9 mouse cellular contexts compared by ENCODE assay signal in genomic region chr7:45435038-45435437, GRCm38 (mm10). TPM values are rescaled to one million over a fixed set of nuclear protein-coding genes. Genes with fewer than 3 reads are reported as not detected.
DNase-seq lines count a peak whose midpoint lies in the region; ATAC-seq and TF ChIP-seq lines count a peak whose summit lies in the region.
"Had no signal": no experiment of that assay in that cellular context is flagged by ENCODE, and none has a peak within 500 bp of the region (broad histone marks: within the 10 kb centered on the region; RNA-seq: fewer than 3 reads in every experiment).

No protein-coding gene starts in this region.

- DNase-seq in layer of hippocampus, adult 2 months (ENCODE audit: low spot score in 2 of 2), result no peak
- DNase-seq in layer of hippocampus, postnatal 14 days (ENCODE audit: low spot score in 2 of 2), result no peak
- no peak for DNase-seq in kidney, postnatal 0 days (ENCODE audit: low spot score)
- DNase-seq in cerebellum, adult 11-12 months, result no peak
- DNase-seq in cerebellum, postnatal 4 days (ENCODE audit: low spot score in 2 of 2), result no peak
- no peak for DNase-seq in testis, postnatal 10 days (ENCODE audit: low spot score)

- H3K27me3 ChIP-seq in embryonic facial prominence, embryonic 13.5 days, result no peaks in the 10 kb centered on the region
- no peaks in the 10 kb centered on the region for H3K27me3 ChIP-seq in kidney, postnatal 0 days (ENCODE audit: insufficient read depth, low read length)
- no peaks in the 10 kb centered on the region for H3K27me3 ChIP-seq in midbrain, embryonic 16.5 days (ENCODE audit: control insufficient read depth, insufficient read depth, low read depth, low read length)

- no peaks in the 10 kb centered on the region for H3K9me3 ChIP-seq in embryonic facial prominence, embryonic 13.5 days
- no peaks in the 10 kb centered on the region for H3K9me3 ChIP-seq in kidney, postnatal 0 days (replicated peaks; ENCODE audit: low read length)
- H3K9me3 ChIP-seq in midbrain, embryonic 16.5 days (replicated peaks; ENCODE audit: control insufficient read depth, low read length, poor library complexity, severe bottlenecking), result no peaks in the 10 kb centered on the region

- H3K4me1 ChIP-seq in embryonic facial prominence, embryonic 13.5 days, result peaks cover 43% of the 10 kb centered on the region
- H3K4me1 ChIP-seq in kidney, postnatal 0 days (replicated peaks; ENCODE audit: insufficient read depth, low read length), result peaks cover 30% of the 10 kb centered on the region
- H3K4me1 ChIP-seq in midbrain, embryonic 16.5 days (ENCODE audit: control insufficient read depth, insufficient read depth, low read length), result peaks cover 30% of the 10 kb centered on the region

- TF ChIP-seq CTCF in layer of hippocampus, adult 2 months (conservative IDR thresholded peaks at IDR 0.05), result no peak
- TF ChIP-seq CTCF in kidney, postnatal 0 days (IDR thresholded peaks at IDR 0.05; ENCODE audit: low read depth), result no peak

- WGBS in embryonic facial prominence, embryonic 13.5 days, result 2% methylated on average over 16 of the region's 16 CpGs
- 1% methylated on average over 16 of the region's 16 CpGs for WGBS in kidney, postnatal 0 days
- WGBS in midbrain, embryonic 16.5 days, result 2% methylated on average over 16 of the region's 16 CpGs

- peaks cover 28% of the 10 kb centered on the region for H3K36me3 ChIP-seq in embryonic facial prominence, embryonic 13.5 days
- H3K36me3 ChIP-seq in kidney, postnatal 0 days (ENCODE audit: insufficient read depth, low read length), result 0 out of 2 replicates have a peak, but pooled peaks cover 6% of the 10 kb centered on the region
- no peaks in the 10 kb centered on the region; the same call in 1 of the 2 replicates for H3K36me3 ChIP-seq in midbrain, embryonic 16.5 days (ENCODE audit: control insufficient read depth, insufficient read depth, low read length)

- ATAC-seq in embryonic facial prominence, embryonic 13.5 days (ENCODE audit: insufficient number of reproducible peaks, insufficient read depth, low FRiP score, low TSS enrichment, low read depth), result no peak
- ATAC-seq in kidney, postnatal 0 days (replicated peaks; ENCODE audit: low FRiP score, low read depth), result no peak
- peak; percentile 36 for ATAC-seq in midbrain, embryonic 16.5 days

- H3K4me2 ChIP-seq in embryonic facial prominence, embryonic 13.5 days, result peak overlapping the region; percentile 98
- peak overlapping the region; percentile 64 for H3K4me2 ChIP-seq in kidney, postnatal 0 days (ENCODE audit: low read length)
- H3K4me2 ChIP-seq in midbrain, embryonic 16.5 days (ENCODE audit: low read length), result peak overlapping the region; percentile 88

- peak overlapping the region; percentile 69 for H3K4me3 ChIP-seq in layer of hippocampus, adult 2 months
- peak overlapping the region; percentile 91 for H3K4me3 ChIP-seq in embryonic facial prominence, embryonic 13.5 days
- H3K4me3 ChIP-seq in kidney, postnatal 0 days (replicated peaks; ENCODE audit: low read depth, low read length), result peak overlapping the region; percentile 46
- H3K4me3 ChIP-seq in midbrain, embryonic 16.5 days (ENCODE audit: low read depth, low read length), result peak overlapping the region; percentile 61

- peak overlapping the region; percentile 87 for H3K9ac ChIP-seq in embryonic facial prominence, embryonic 13.5 days
- peak overlapping the region; percentile 70 for H3K9ac ChIP-seq in kidney, postnatal 0 days (ENCODE audit: low read depth, low read length)
- peak overlapping the region; percentile 80 for H3K9ac ChIP-seq in midbrain, embryonic 16.5 days (ENCODE audit: low read depth, low read length)

- H3K27ac ChIP-seq in layer of hippocampus, adult 2 months, result peak overlapping the region; percentile 89
- peak overlapping the region; percentile 81 for H3K27ac ChIP-seq in embryonic facial prominence, embryonic 13.5 days
- H3K27ac ChIP-seq in kidney, postnatal 0 days, result peak overlapping the region; percentile 62
- H3K27ac ChIP-seq in midbrain, embryonic 16.5 days (ENCODE audit: low read length), result peak overlapping the region; percentile 66

RNA-seq across cellular contexts. Expression of gene Gys1, which starts 0.4 kb away (rescaled TPM):
- 10 to 100 TPM; 16.1 to 20.3 TPM for total RNA-seq in layer of hippocampus, adult 2 months (2021)
- total RNA-seq in layer of hippocampus, postnatal 14 days (2021), result 10 to 100 TPM; 17.7 to 18.7 TPM
- 38.0 and 39.6 TPM in 2 replicates for polyA plus RNA-seq in embryonic facial prominence, embryonic 13.5 days (2015; fragmentation: Nextera tagmentation; extraction: Ambion mirVana)
- 26.0 and 26.9 TPM in 2 replicates for polyA plus RNA-seq in kidney, postnatal 0 days (2015; fragmentation: Nextera tagmentation; extraction: Ambion mirVana)
- 20.9 and 21.8 TPM in 2 replicates for polyA plus RNA-seq in midbrain, embryonic 16.5 days (2015; fragmentation: Nextera tagmentation; extraction: Ambion mirVana)

RNA-seq across cellular contexts. Expression of gene Ruvbl2, which starts 2.9 kb away (rescaled TPM):
- total RNA-seq in layer of hippocampus, adult 2 months (2021), result 10 to 100 TPM; 35.0 to 37.2 TPM
- total RNA-seq in layer of hippocampus, postnatal 14 days (2021), result 10 to 100 TPM; 30.4 to 45.0 TPM
- 141 and 148 TPM in 2 replicates for polyA plus RNA-seq in embryonic facial prominence, embryonic 13.5 days (2015; fragmentation: Nextera tagmentation; extraction: Ambion mirVana)
- 94.6 and 98.9 TPM in 2 replicates for polyA plus RNA-seq in kidney, postnatal 0 days (2015; fragmentation: Nextera tagmentation; extraction: Ambion mirVana)
- polyA plus RNA-seq in midbrain, embryonic 16.5 days (2015; fragmentation: Nextera tagmentation; extraction: Ambion mirVana), result 103 and 110 TPM in 2 replicates

RNA-seq across cellular contexts. Expression of gene Lhb, which starts 14.4 kb away (rescaled TPM):
- total RNA-seq in layer of hippocampus, adult 2 months (2021), result not detected
- under 1 TPM in 1 of 2 experiments, not detected in 1; 0.69 TPM for total RNA-seq in layer of hippocampus, postnatal 14 days (2021)
- polyA plus RNA-seq in embryonic facial prominence, embryonic 13.5 days (2015; fragmentation: Nextera tagmentation; extraction: Ambion mirVana), result 0.41 and 1.2 TPM in 2 replicates
- not detected in 2 replicates for polyA plus RNA-seq in kidney, postnatal 0 days (2015; fragmentation: Nextera tagmentation; extraction: Ambion mirVana)
- polyA plus RNA-seq in midbrain, embryonic 16.5 days (2015; fragmentation: Nextera tagmentation; extraction: Ambion mirVana), result 0.39 and 0.88 TPM in 2 replicates
- total RNA-seq: common myeloid progenitor, adult 5-6 weeks had no signal

RNA-seq across cellular contexts. Expression of gene Ntf5, which starts 21.5 kb away (rescaled TPM):
- total RNA-seq in layer of hippocampus, adult 2 months (2021), result not detected
- total RNA-seq in layer of hippocampus, postnatal 14 days (2021), result under 1 TPM in 1 of 2 experiments, not detected in 1; 0.31 TPM
- 4.6 and 6.1 TPM in 2 replicates for polyA plus RNA-seq in embryonic facial prominence, embryonic 13.5 days (2015; fragmentation: Nextera tagmentation; extraction: Ambion mirVana)
- 1.5 and 1.6 TPM in 2 replicates for polyA plus RNA-seq in kidney, postnatal 0 days (2015; fragmentation: Nextera tagmentation; extraction: Ambion mirVana)
- not detected in 2 replicates for polyA plus RNA-seq in midbrain, embryonic 16.5 days (2015; fragmentation: Nextera tagmentation; extraction: Ambion mirVana)
- total RNA-seq: common myeloid progenitor, adult 5-6 weeks had no signal

RNA-seq across cellular contexts. Expression of gene Ftl1, which starts 24.6 kb away (rescaled TPM):
- total RNA-seq in layer of hippocampus, adult 2 months (2021), result 100 to 1,000 TPM; 186 to 204 TPM
- total RNA-seq in layer of hippocampus, postnatal 14 days (2021), result 100 to 1,000 TPM; 300 to 331 TPM
- polyA plus RNA-seq in embryonic facial prominence, embryonic 13.5 days (2015; fragmentation: Nextera tagmentation; extraction: Ambion mirVana), result 5,253 and 5,612 TPM in 2 replicates
- polyA plus RNA-seq in kidney, postnatal 0 days (2015; fragmentation: Nextera tagmentation; extraction: Ambion mirVana), result 6,674 and 7,026 TPM in 2 replicates
- polyA plus RNA-seq in midbrain, embryonic 16.5 days (2015; fragmentation: Nextera tagmentation; extraction: Ambion mirVana), result 5,323 and 5,449 TPM in 2 replicates
